Mouse (Mus musculus) cerebellum, adult 9-10 months (tissue): ENCODE results near the gene Tspan7.

ENCODE experiments used
- DNase-seq: peaks from one replicate; pipeline ENCODE4 v3.0.0; 2022

The Tspan7 gene

DNA sequence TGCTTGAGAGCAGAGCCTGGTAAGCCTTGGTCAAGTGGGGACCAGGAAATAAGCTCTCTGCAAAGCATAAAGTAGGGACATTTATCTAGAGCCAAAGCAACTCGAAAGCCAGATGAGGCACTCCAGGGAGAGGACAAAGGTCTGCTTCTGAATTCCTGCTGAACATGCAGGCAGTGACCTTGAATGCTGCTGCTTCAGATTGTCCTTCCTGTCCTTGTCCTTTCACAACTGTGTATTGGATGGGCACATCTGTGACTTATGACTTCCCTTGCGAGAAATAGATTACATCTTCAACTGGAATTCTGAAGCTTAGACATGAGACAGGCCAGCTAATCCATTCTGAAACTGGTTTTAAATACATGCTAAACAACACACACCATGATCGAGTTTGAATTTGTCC, 71.9 kb downstream of the Tspan7 start:
- DNase-seq: no peak

DNA sequence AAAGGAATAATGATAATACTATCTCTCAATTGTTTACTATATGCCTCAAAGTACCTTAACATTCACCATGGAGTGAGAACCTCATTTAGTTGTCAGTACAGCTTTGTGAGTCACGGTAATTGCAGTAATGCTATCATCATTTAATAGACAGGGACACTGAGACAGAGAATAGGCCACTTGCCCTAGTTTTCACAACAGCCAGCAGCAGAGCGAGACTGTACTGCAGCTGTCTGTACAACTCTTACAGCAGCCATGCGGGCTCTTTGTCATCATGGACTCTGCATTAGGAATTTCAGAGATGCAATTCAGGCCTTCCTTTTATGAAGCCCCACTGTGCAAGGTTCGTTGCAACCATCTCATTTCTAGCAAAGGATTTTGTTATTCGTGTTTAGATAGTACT, 72.6 kb downstream of the Tspan7 start:
- DNase-seq: no peak

DNA sequence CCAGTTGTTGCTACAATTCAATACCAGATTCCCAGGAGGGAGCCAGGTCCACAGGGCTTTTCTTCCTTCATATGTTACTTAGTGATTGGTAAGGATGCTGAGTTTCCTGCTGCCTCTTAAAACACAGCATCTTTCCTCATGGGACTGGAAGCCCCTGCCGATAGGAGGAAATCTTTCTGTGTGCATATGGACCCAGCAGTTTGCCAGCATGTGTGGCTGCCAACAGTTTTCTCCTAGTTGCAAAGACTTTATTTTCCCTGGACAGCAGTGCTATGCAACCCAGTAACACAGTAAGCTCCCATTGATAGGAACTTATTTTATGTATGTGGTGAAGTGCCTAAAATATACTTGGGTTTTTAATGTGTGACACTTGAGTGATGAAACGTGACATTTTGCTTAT, 73.7 kb downstream of the Tspan7 start:
- no peak for DNase-seq

DNA sequence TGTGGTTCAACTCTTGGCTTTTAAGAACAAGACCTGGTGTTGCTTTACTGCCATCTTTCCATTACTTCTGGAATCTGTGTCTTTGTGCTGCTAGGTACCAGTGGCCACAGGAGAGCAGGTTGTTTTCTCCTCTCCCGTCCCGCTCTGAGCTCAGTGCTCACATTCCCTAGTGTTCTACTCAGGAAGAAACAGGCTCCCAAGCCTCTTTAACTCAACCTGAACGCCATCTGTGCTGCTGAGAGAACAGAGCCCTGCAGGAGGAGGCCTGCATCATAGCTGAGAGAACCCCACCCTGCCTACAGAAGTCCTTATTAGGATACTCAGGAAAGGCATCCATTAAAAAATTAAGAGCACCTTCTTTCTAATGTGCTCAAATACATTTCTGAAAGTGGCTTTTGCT, 80.9 kb downstream of the Tspan7 start:
- peak; percentile 50 for DNase-seq

DNA sequence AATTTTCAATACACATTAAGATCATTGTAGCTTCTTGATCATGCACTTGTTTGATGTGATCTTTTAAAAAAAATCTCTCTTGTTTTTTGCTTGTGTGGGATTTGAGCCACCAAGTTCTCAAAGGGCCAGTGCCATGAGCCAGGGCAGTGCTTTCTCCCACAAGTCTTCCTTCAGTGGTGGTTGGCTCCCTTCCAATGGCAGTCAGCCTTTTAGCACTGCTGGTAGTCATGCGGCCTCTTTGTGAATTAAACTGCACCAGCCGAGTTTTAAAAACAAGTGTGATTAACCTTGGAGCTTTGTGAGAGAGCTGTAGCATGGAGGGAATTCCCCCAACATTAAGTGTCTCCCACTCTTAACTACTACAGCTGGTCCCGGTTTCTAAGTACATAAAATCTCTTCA, 89.6 kb downstream of the Tspan7 start:
- peak; percentile 58 for DNase-seq

DNA sequence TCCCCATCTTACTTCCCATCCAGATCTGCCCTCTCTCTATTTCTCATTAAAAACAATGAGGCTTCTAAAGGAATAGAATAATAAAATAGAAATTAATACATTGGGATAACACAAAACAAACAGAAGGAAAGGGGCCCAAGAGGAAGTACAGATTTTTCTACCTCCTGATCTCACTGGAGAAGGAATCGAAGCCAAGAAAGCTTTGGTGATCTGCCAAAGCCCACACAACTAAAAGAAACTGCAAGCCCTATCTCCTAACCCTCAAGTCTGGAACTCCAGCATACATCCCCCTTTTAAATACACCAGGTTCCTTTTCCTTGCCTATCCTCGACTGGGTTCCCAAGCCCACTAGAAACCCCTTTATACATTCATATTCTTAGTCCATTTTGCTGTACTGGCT, 90.4 kb downstream of the Tspan7 start:
- DNase-seq: peak; percentile 49

DNA sequence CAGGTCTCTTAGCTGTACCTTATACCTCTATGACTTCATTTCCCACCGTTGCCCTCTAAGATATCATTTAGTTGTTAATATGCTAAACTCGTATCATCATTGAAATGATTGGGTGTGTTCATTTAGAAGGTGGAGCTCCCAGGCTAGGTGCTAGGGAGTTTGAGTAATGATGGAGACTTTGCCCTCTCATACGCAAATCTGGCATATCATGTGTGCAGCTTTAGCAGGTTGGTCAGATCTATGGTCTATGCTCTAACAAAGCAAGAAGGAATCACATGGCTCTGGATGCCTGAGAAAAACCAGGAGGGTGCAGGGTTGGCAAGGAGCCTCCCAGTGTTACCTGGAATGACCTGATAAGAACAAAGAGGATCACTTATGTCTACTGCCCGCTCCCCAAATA, 91.4 kb downstream of the Tspan7 start:
- DNase-seq: peak; percentile 46

DNA sequence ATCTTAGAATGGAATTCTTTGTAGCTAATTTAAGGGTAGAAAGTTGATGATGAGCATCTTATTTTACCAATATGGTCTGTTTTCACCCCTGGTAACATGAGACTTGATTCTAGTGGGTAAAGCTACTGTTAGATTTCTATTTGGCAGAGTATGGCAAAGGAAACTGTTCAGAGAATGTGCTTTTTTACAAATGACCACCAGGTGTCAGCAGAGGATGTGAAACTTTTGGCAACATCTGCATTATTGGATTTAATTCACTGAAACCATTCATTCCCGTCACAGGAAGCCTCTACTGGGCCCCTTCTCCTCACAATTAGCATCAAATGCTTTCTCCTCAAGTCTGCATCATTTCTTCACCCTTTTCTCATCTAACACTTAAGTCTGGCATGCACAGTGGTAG, 92.4 kb downstream of the Tspan7 start:
- peak; percentile 55 for DNase-seq

DNA sequence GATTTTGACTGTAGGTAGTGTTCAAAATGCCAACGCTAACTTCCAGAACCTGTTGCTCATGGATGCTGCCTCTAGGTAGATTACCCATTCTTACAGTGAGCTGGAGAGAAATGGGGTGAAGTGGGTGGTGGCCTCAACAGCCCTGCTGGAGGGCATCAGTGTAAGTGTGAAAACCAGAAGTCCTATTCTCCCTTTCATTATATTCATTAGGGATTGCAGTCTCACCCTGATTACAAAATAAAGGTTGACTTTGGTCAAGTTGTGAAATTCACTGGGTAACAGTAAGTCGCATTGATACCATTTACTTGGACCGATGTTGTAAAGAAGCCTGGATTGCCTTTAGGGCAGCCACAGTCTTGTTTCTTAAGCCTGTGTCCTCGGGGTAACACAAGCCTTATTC, 97.8 kb downstream of the Tspan7 start:
- no peak for DNase-seq

DNA sequence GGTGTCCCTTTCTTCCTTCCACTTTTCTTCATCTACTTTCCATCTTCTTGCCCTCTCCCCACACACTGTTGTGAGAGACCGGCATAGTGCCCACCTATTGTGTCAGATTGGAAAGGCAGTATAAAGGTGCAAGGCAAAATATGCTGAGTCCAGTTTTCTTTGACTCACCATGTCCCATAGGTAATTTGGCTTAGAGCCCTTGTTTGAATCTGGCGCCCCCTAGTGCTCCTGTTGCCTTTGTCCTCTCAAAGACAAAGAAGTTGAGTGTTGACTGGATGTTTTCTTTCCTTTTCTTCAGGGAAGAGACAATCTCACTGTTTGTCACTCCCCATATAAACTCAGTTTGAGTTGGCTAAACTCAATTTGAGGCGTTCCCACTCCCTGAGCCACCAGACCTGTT, 107.3 kb downstream of the Tspan7 start:
- peak; percentile 58 for DNase-seq

DNA sequence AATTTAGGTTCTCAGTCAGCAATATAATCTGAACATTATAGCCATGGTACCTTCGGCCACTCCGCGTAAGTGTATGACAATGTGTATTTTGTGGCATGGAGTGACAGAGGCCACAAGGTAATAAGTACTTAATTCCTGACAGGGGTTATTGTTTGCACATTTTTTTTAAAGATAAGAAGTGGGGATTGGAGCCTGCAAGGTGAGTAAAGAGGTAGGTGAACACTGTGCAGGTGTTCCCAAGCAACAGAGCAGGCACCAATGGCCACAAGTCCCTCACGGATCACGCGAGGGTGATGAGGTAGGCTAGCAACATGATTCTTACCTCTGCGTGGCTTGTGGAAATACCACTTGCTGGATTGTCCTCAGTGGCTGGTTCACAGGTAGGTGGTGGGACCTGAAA, 108.6 kb downstream of the Tspan7 start:
- no peak for DNase-seq

DNA sequence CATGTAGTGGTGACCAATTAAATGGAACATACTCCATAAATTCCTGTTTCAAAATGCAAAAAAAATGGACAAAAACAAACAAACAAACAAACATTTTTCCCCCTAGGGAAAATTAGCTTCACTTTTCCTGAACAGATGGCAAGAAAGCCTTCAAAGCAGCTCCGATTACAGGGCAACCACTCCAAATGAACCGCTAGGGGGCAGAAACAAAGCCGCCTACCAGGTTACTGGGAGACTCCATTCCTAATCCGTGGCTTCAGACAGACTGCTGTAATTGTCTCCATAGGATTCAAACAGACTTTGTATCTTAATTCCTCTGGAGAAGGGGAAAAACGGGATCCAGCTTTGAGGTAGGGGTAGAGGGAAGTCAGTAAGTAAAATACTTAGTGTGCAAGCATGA, 132.2 kb downstream of the Tspan7 start:
- peak; percentile 47 for DNase-seq

DNA sequence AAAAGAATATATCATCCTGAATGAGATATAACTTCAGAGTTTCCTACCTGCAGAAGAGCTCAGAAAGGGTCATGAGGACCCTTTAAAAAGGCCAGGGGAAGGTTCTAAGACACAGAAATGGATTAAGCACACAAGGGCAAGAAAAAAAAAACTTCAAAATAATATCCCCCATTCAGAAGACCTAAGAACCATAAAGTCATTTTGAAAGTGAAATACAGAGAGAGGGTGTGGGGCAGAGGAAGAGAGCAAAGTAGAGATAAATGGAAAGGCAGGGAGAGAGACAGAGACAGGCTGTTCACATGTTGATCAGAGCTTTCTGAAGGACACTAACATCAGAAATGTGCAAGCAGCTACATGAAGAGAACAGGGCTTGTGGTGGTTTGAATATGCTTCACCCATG, 156.1 kb downstream of the Tspan7 start:
- no peak for DNase-seq
